ENCODE assay signal across 8 mouse cellular contexts in genomic region chr9:22387901-22388300, GRCm38 (mm10). TPM values are rescaled to one million over a fixed set of nuclear protein-coding genes. Genes with fewer than 3 reads are reported as not detected.
A peak's percentile ranks its signal among the peaks of the same experiment; 100 is the strongest.
DNase-seq lines count a peak whose midpoint lies in the region; ATAC-seq and TF ChIP-seq lines count a peak whose summit lies in the region.

No protein-coding gene starts in this region.

- peak overlapping the region; percentile 78 for H3K4me3 ChIP-seq in lung, embryonic 15.5 days
- H3K4me3 ChIP-seq in lung, adult 2 months (replicated peaks; ENCODE audit: extremely low read depth, low read depth, low read length): no peak overlapping the region
- H3K4me3 ChIP-seq in embryonic fibroblast, embryonic 13.5 days (ENCODE audit: insufficient read depth, low read length): peak overlapping the region; percentile 73
- peak overlapping the region; percentile 82 for H3K4me3 ChIP-seq in limb, embryonic 12.5 days (replicated peaks)
- peak overlapping the region; percentile 63; the same call in 1 of the 2 replicates for H3K4me3 ChIP-seq in neural tube, embryonic 14.5 days (ENCODE audit: low read depth, low read length)
- no peak overlapping the region for H3K4me3 ChIP-seq in kidney, adult 2 months (ENCODE audit: insufficient read depth, low read depth, low read length)

- TF ChIP-seq CTCF in lung, adult 2 months (IDR thresholded peaks at IDR 0.05; ENCODE audit: insufficient read depth, low read length): no peak
- TF ChIP-seq CTCF in embryonic fibroblast, embryonic 13.5 days (IDR thresholded peaks at IDR 0.05; ENCODE audit: borderline replicate concordance, insufficient read depth, low read length): no peak
- TF ChIP-seq CTCF in kidney, adult 2 months (conservative IDR thresholded peaks at IDR 0.05; ENCODE audit: insufficient read depth, insufficient read length, low read depth, low read length): no peak

- ATAC-seq in lung, embryonic 15.5 days (ENCODE audit: borderline replicate concordance, extremely low read depth, low FRiP score, low TSS enrichment): no peak
- ATAC-seq in limb, embryonic 12.5 days (ENCODE audit: insufficient number of reproducible peaks, insufficient read depth, low FRiP score, low TSS enrichment, low read depth): no peak
- ATAC-seq in neural tube, embryonic 14.5 days (ENCODE audit: low read depth): no peak

- no peak for TF ChIP-seq POLR2A in lung, adult 2 months (IDR thresholded peaks at IDR 0.05; ENCODE audit: borderline replicate concordance, extremely low read depth, low read depth, low read length)
- TF ChIP-seq POLR2A in embryonic fibroblast, embryonic 13.5 days (IDR thresholded peaks at IDR 0.05; ENCODE audit: low read depth, low read length): no peak
- no peak for TF ChIP-seq POLR2A in kidney, adult 2 months (IDR thresholded peaks at IDR 0.05; ENCODE audit: low read depth, low read length)

- H3K9me3 ChIP-seq in lung, embryonic 15.5 days: no peaks in the 10 kb centered on the region
- H3K9me3 ChIP-seq in limb, embryonic 12.5 days: no peaks in the 10 kb centered on the region
- no peaks in the 10 kb centered on the region for H3K9me3 ChIP-seq in neural tube, embryonic 14.5 days (ENCODE audit: control insufficient read depth, low read length)

- no peaks in the 10 kb centered on the region for H3K27me3 ChIP-seq in lung, embryonic 15.5 days
- H3K27me3 ChIP-seq in limb, embryonic 12.5 days: no peaks in the 10 kb centered on the region
- no peaks in the 10 kb centered on the region for H3K27me3 ChIP-seq in neural tube, embryonic 14.5 days (ENCODE audit: control insufficient read depth, insufficient read depth, low read length)
- no peaks in the 10 kb centered on the region for H3K27me3 ChIP-seq in kidney, adult 2 months (replicated peaks; ENCODE audit: control insufficient read depth, insufficient read depth, low read length)

- H3K4me2 ChIP-seq in lung, embryonic 15.5 days: peak overlapping the region; percentile 86
- H3K4me2 ChIP-seq in limb, embryonic 12.5 days: peak overlapping the region; percentile 74
- peak overlapping the region; percentile 62 for H3K4me2 ChIP-seq in neural tube, embryonic 14.5 days (ENCODE audit: low read depth, low read length)

- H3K4me1 ChIP-seq in lung, embryonic 15.5 days: peaks cover 20% of the 10 kb centered on the region
- H3K4me1 ChIP-seq in lung, adult 2 months (ENCODE audit: control insufficient read depth, insufficient read depth, low read length): no peaks in the 10 kb centered on the region
- peaks cover 14% of the 10 kb centered on the region for H3K4me1 ChIP-seq in embryonic fibroblast, embryonic 13.5 days (ENCODE audit: control insufficient read depth, insufficient read depth, low read length)
- H3K4me1 ChIP-seq in limb, embryonic 12.5 days (replicated peaks): peaks cover 16% of the 10 kb centered on the region
- H3K4me1 ChIP-seq in neural tube, embryonic 14.5 days (ENCODE audit: control insufficient read depth, insufficient read depth, low read length): 0 out of 2 replicates have a peak, but pooled peaks cover 7% of the 10 kb centered on the region
- no peaks in the 10 kb centered on the region; the same call in 1 of the 2 replicates for H3K4me1 ChIP-seq in kidney, adult 2 months (ENCODE audit: control insufficient read depth, insufficient read depth, low read length)

- DNase-seq in lung, adult 2 months: no peak
- no peak for DNase-seq in embryo, embryonic 9.5 days (ENCODE audit: extremely low spot score)
- DNase-seq in urinary bladder, postnatal 4 days (ENCODE audit: low spot score in 2 of 2): no peak
- DNase-seq in kidney, adult 2 months: no peak

- 13% methylated on average over 6 of the region's 6 CpGs for WGBS in lung, embryonic 15.5 days
- 16% methylated on average over 6 of the region's 6 CpGs for WGBS in lung, adult 2 months
- WGBS in limb, embryonic 12.5 days: 22% methylated on average over 6 of the region's 6 CpGs
- 22% methylated on average over 6 of the region's 6 CpGs for WGBS in neural tube, embryonic 14.5 days
- WGBS in kidney, adult 2 months: 30% methylated on average over 6 of the region's 6 CpGs

- H3K27ac ChIP-seq in lung, embryonic 15.5 days: peak overlapping the region; percentile 87
- peak overlapping the region; percentile 55 for H3K27ac ChIP-seq in embryonic fibroblast, embryonic 13.5 days (ENCODE audit: insufficient read depth, low read length)
- peak overlapping the region; percentile 95; the same call in 1 of the 2 replicates for H3K27ac ChIP-seq in limb, embryonic 12.5 days
- H3K27ac ChIP-seq in neural tube, embryonic 14.5 days (ENCODE audit: low read depth, low read length): no peak overlapping the region
- H3K27ac ChIP-seq in kidney, adult 2 months (ENCODE audit: insufficient read depth, low read depth, low read length): no peak overlapping the region

- 0 out of 2 replicates have a peak, but pooled peaks cover 5% of the 10 kb centered on the region for H3K36me3 ChIP-seq in lung, embryonic 15.5 days
- peaks cover 9% of the 10 kb centered on the region for H3K36me3 ChIP-seq in limb, embryonic 12.5 days
- no peaks in the 10 kb centered on the region for H3K36me3 ChIP-seq in neural tube, embryonic 14.5 days (ENCODE audit: control insufficient read depth, insufficient read depth, low read length)
- no peaks in the 10 kb centered on the region for H3K36me3 ChIP-seq in kidney, adult 2 months (ENCODE audit: control insufficient read depth, insufficient read depth, low read length)

- peak overlapping the region; percentile 84 for H3K9ac ChIP-seq in lung, embryonic 15.5 days
- peak overlapping the region; percentile 87 for H3K9ac ChIP-seq in limb, embryonic 12.5 days (replicated peaks)
- no peak overlapping the region; the same call in 1 of the 2 replicates for H3K9ac ChIP-seq in neural tube, embryonic 14.5 days (replicated peaks; ENCODE audit: low read depth, low read length)

RNA-seq across cellular contexts. Expression of gene Anln, which starts 1.1 kb away (rescaled TPM):
- 56.4 and 57.4 TPM in 2 replicates for polyA plus RNA-seq in lung, embryonic 15.5 days (2015; fragmentation: Nextera tagmentation; extraction: Ambion mirVana)
- polyA plus RNA-seq in lung, adult 2 months (2012; rRNA removed): 1.4 and 1.8 TPM in 2 replicates
- 89.1 and 107 TPM in 2 replicates for polyA plus RNA-seq in embryonic fibroblast, embryonic 13.5 days (2011; ENCODE audit: insufficient read length, low read depth, missing spikeins)
- 48.3 and 52.8 TPM in 2 replicates for polyA plus RNA-seq in limb, embryonic 12.5 days (2016; fragmentation: Nextera tagmentation; extraction: Ambion mirVana)
- 2.3 and 5.3 TPM in 2 replicates for polyA plus RNA-seq in neural tube, embryonic 14.5 days (2014; fragmentation: Nextera tagmentation; extraction: Ambion mirVana)
- polyA plus RNA-seq in kidney, adult 2 months (2012; rRNA removed): 0.33 and 0.44 TPM in 2 replicates

RNA-seq across cellular contexts. Expression of gene 9530077C05Rik, which starts 23.4 kb away (rescaled TPM):
- polyA plus RNA-seq in lung, embryonic 15.5 days (2015; fragmentation: Nextera tagmentation; extraction: Ambion mirVana): 5.0 and 5.9 TPM in 2 replicates
- 0.75 and 1.2 TPM in 2 replicates for polyA plus RNA-seq in lung, adult 2 months (2012; rRNA removed)
- polyA plus RNA-seq in embryonic fibroblast, embryonic 13.5 days (2011; ENCODE audit: insufficient read length, low read depth, missing spikeins): 0.84 and 1.1 TPM in 2 replicates
- polyA plus RNA-seq in limb, embryonic 12.5 days (2016; fragmentation: Nextera tagmentation; extraction: Ambion mirVana): 7.9 and 9.2 TPM in 2 replicates
- polyA plus RNA-seq in neural tube, embryonic 14.5 days (2014; fragmentation: Nextera tagmentation; extraction: Ambion mirVana): 11.3 and 15.1 TPM in 2 replicates
- polyA plus RNA-seq in kidney, adult 2 months (2012; rRNA removed): 1.0 and 1.1 TPM in 2 replicates

Comparison
In these comparisons a context has a peak if more than half of its experiments do, and no peak if none do; other contexts are left out.
1. H3K4me3 ChIP-seq: peak in lung, embryonic 15.5 days (single experiment), embryonic fibroblast, embryonic 13.5 days (single experiment), limb, embryonic 12.5 days (single experiment) and neural tube, embryonic 14.5 days (single experiment); none in lung, adult 2 months (single experiment) and kidney, adult 2 months (single experiment).
2. H3K27ac ChIP-seq: peak in lung, embryonic 15.5 days (single experiment), embryonic fibroblast, embryonic 13.5 days (single experiment) and limb, embryonic 12.5 days (single experiment); none in neural tube, embryonic 14.5 days (single experiment) and kidney, adult 2 months (single experiment).
3. Peak in every context shown above with its lines, with median percentiles within 50 percentile points of each other: H3K4me2 ChIP-seq.